Mouse (Mus musculus): Measurements from ENCODE around the gene Hoxc5. TPM values are rescaled to one million over a fixed set of nuclear protein-coding genes. Genes with fewer than 3 reads are reported as not detected.

Gene Hoxc5
- polyA plus RNA-seq, 1 experiment, result 0.53 TPM

DNA sequence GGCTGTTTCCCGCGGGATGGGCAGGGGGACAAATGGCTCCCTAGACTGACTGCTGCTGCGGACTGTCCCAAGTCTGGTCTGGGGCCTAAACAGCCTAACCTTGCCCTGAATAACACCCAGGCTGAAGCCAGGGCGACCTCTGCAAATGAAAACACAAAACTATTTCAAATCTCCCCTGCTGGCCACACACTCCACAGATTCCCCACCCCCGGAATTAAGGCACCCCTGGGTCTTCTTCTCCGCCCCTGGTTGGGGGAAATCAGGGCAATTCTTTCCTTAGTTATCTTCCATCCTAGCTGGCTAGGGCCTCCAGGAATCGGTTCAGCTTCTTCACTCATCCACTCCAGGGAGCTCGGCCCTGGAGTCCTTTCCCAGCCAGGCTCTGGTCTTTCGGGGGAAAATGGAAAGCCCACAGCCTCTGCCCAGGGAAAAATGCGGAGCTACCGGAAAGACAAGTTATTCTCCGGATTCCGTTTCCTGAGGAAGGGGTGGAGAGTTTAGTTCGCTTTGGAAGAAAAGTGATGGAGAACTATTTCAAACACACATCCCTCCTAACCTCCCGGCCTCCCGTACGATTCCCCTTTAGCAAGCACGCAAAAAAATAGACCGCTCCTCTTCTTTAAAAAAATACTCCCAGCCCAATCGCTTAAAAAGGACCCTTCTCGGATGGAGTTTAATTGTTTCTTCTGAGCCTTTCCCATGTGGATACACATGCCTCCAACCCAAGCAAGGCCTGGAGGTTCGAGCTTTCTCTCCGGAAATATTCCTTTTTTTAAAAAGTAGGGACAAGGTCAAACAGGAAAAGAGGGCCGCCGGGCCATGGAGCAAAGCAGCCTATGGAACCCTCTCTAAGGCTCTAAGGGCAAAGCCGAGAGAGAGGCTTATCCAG lies 2.0 kb upstream of the Hoxc5 start:
- Histone ChIP-seq H3K4me1 (ENCODE audit: control insufficient read depth, insufficient read depth, low read length) (peaks cover 11% of the 10 kb centered on the region), H3K4me3 (ENCODE audit: control insufficient read depth, low read depth, low read length) (no peak overlapping the region), H3K27me3 (ENCODE audit: control insufficient read depth, insufficient read depth, low read length) (peaks cover 14% of the 10 kb centered on the region), H3K36me3 (ENCODE audit: control insufficient read depth, insufficient read depth, low read length) (no peaks in the 10 kb centered on the region), H3K27ac (ENCODE audit: control insufficient read depth, insufficient read depth, low read depth, low read length) (no peak overlapping the region)
- TF ChIP-seq CTCF (IDR thresholded peaks at IDR 0.05; ENCODE audit: control insufficient read depth, insufficient read depth, insufficient replicate concordance, low read depth, low read length), result no peak
- no peak for TF ChIP-seq POLR2A (IDR thresholded peaks at IDR 0.05; ENCODE audit: control insufficient read depth, low read depth, low read length)

DNA sequence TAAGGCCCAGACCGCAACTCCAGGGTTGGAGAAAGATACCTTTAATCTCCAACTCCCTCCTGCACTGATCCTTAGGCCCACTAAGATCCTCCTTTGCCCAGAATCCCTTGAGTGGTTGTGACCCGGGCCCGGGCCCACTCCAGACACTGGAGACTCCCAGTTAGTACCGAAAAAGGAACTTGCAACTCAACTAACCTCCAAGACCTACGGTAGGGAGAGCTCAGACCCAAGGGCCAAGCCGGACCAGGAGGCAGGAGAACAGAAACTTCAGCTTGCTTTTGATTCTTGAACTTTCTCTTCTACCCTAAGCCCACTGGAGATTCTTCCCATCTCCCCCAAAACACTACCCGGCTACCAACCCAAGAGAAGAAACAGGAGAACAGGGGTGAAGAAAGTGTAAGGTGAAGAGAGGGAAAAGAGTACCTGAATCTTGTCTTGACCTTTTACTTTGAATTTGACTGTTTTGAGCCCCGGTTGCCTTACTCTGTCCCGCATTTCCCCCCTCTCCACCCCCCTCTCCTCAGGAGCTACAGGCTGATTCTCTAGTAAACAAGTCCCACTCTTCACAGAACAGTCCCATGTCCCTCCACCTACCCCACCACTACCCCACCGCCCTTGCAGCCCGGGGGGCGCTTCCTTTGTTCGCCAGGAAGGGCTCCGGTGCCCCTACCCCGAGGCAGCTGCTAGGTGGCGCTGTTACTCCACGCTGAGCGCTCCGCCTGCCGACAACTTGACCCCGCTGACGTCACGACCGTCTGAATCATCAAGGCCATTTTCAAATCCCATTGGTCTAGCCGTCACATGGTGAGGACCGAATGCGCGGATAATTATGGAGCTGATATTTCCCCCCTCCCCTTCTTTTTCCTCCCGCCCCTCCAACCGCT lies 1.1 kb upstream of the Hoxc5 start:
- Histone ChIP-seq H3K4me1 (ENCODE audit: control insufficient read depth, insufficient read depth, low read length) (peaks cover 9% of the 10 kb centered on the region), H3K27me3 (ENCODE audit: control insufficient read depth, insufficient read depth, low read length) (peaks cover 11% of the 10 kb centered on the region), H3K4me3 (ENCODE audit: control insufficient read depth, low read depth, low read length) (no peak overlapping the region), H3K27ac (ENCODE audit: control insufficient read depth, insufficient read depth, low read depth, low read length) (0 out of 2 replicates have a peak overlapping the region, but pooled peaks have one; percentile 22), H3K36me3 (ENCODE audit: control insufficient read depth, insufficient read depth, low read length) (no peaks in the 10 kb centered on the region)
- TF ChIP-seq POLR2A (IDR thresholded peaks at IDR 0.05; ENCODE audit: control insufficient read depth, low read depth, low read length) (no peak), CTCF (IDR thresholded peaks at IDR 0.05; ENCODE audit: control insufficient read depth, insufficient read depth, insufficient replicate concordance, low read depth, low read length) (peak; percentile 93; the same call in 1 of the 2 replicates)

DNA sequence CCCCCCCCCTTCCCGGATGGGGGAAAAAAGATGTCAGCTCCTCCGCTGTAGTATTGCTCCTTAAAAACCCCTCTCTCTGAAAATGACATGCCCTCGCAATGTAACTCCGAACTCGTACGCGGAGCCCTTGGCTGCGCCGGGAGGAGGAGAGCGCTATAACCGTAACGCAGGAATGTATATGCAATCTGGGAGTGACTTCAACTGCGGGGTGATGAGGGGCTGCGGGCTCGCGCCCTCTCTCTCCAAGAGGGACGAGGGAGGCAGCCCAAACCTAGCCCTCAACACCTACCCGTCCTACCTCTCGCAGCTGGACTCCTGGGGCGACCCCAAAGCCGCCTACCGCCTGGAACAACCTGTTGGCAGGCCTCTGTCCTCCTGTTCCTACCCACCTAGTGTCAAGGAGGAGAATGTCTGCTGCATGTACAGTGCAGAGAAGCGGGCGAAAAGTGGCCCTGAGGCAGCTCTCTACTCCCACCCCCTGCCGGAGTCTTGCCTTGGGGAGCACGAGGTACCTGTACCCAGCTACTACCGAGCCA lies 399 bp upstream of the Hoxc5 start, which contains the start of gene Hoxc10:
Gene Hoxc10 (plus strand): TSS at position 21 of the 536 bp plus-strand sequence.
- TF ChIP-seq CTCF (IDR thresholded peaks at IDR 0.05; ENCODE audit: control insufficient read depth, insufficient read depth, insufficient replicate concordance, low read depth, low read length) (no peak), POLR2A (IDR thresholded peaks at IDR 0.05; ENCODE audit: control insufficient read depth, low read depth, low read length) (no peak)
- peak within 1 kb of the TSS; percentile 41 for H3K4me3 ChIP-seq (ENCODE audit: control insufficient read depth, low read depth, low read length)
- H3K27me3 ChIP-seq (ENCODE audit: control insufficient read depth, insufficient read depth, low read length), result peaks cover 11% of the 10 kb centered on the region
- 0 out of 2 replicates have a peak within 1 kb of the TSS, but pooled peaks have one; percentile 22 for H3K27ac ChIP-seq (ENCODE audit: control insufficient read depth, insufficient read depth, low read depth, low read length)
- H3K36me3 ChIP-seq (ENCODE audit: control insufficient read depth, insufficient read depth, low read length), result no peaks in the 10 kb centered on the region
- H3K4me1 ChIP-seq (ENCODE audit: control insufficient read depth, insufficient read depth, low read length), result peaks cover 9% of the 10 kb centered on the region

DNA sequence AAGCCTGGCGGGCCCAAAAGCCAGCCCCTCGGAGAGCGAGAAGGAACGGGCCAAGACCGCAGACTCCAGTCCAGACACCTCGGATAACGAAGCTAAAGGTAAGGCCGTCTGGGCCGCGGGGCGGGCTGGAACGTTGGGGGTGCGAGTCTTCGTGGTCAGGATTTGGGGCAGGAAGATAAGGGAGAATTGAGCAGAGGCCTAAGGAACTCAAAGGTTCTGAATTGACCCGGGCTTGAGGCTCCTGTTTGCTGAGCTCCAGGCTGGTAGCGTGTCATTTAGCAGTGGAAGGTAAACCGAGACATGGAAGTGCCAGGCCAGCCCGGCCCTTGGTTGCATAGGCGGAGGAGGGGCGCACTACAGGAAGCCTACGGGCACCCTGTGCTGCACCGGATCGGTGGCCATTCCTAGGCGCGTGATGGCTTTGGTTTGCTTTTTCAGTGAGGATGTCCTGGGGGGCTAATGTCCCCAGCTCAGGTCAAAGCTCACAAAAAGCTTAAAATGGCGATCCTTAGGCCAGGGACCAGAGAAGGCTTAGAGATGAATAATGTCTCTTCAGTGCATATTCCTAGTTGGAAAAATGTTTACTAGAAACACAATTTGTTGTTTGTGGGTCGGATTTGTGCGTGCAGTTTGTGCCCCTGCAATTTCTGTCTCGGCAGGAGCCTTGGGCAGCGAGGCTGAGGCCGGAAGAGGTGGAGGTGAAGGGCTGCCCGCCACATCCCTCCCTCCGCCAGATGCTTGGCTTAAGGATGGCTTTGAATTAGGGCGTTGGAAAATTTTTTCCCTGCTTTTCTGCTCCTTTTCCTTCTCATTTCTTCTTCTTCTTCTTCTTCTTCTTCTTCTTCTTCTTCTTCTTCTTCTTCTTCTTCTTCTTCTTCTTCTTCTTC lies 511 bp downstream of the Hoxc5 start:
- peaks cover 11% of the 10 kb centered on the region for H3K27me3 ChIP-seq (ENCODE audit: control insufficient read depth, insufficient read depth, low read length)
- H3K36me3 ChIP-seq (ENCODE audit: control insufficient read depth, insufficient read depth, low read length), result no peaks in the 10 kb centered on the region
- no peak overlapping the region for H3K27ac ChIP-seq (ENCODE audit: control insufficient read depth, insufficient read depth, low read depth, low read length)
- no peak overlapping the region; the same call in 1 of the 2 replicates for H3K4me3 ChIP-seq (ENCODE audit: control insufficient read depth, low read depth, low read length)
- TF ChIP-seq CTCF (IDR thresholded peaks at IDR 0.05; ENCODE audit: control insufficient read depth, insufficient read depth, insufficient replicate concordance, low read depth, low read length) (no peak), POLR2A (IDR thresholded peaks at IDR 0.05; ENCODE audit: control insufficient read depth, low read depth, low read length) (no peak)
- peaks cover 9% of the 10 kb centered on the region for H3K4me1 ChIP-seq (ENCODE audit: control insufficient read depth, insufficient read depth, low read length)

DNA sequence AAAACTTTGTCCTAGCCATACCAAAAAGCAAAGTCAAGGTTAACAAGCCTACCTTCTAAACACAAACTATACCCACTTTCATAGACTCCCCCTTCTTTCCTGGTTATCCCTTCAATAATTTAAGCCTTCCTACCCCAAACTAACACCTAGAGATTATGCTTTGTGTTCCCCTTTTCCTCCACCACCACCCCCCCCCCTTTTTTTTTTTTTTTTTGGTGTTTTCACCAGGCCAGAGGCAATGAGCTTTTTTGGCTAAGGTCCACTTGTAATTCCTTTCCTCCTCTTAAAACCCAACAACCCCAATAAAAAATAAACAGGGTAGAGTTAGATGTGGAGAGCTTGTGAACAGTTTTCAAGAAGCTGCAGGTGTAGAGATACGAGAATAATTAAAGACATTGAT lies 2.1 kb downstream of the Hoxc5 start:
- Histone ChIP-seq H3K36me3 (ENCODE audit: control insufficient read depth, insufficient read depth, low read length) (no peaks in the 10 kb centered on the region), H3K4me3 (ENCODE audit: control insufficient read depth, low read depth, low read length) (no peak overlapping the region), H3K4me1 (ENCODE audit: control insufficient read depth, insufficient read depth, low read length) (peaks cover 9% of the 10 kb centered on the region), H3K27ac (ENCODE audit: control insufficient read depth, insufficient read depth, low read depth, low read length) (no peak overlapping the region), H3K27me3 (ENCODE audit: control insufficient read depth, insufficient read depth, low read length) (peaks cover 5% of the 10 kb centered on the region)
- no peak for TF ChIP-seq POLR2A (IDR thresholded peaks at IDR 0.05; ENCODE audit: control insufficient read depth, low read depth, low read length)
- no peak for TF ChIP-seq CTCF (IDR thresholded peaks at IDR 0.05; ENCODE audit: control insufficient read depth, insufficient read depth, insufficient replicate concordance, low read depth, low read length)

DNA sequence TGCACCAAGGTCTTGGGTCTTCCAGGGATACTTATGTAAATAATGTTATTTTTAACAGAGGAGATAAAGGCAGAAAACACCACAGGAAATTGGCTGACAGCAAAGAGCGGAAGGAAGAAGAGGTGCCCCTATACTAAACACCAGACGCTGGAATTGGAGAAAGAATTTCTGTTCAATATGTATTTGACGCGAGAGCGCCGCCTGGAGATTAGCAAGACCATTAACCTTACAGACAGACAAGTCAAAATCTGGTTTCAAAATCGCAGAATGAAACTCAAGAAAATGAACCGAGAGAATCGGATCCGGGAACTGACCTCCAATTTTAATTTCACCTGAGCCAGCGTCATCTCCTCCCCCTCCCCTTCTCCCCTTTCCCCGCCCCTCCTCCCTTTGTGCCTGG lies 3.5 kb downstream of the Hoxc5 start:
- peaks cover 4% of the 10 kb centered on the region for H3K27me3 ChIP-seq (ENCODE audit: control insufficient read depth, insufficient read depth, low read length)
- no peak overlapping the region for H3K27ac ChIP-seq (ENCODE audit: control insufficient read depth, insufficient read depth, low read depth, low read length)
- no peaks in the 10 kb centered on the region for H3K36me3 ChIP-seq (ENCODE audit: control insufficient read depth, insufficient read depth, low read length)
- no peak overlapping the region for H3K4me3 ChIP-seq (ENCODE audit: control insufficient read depth, low read depth, low read length)
- TF ChIP-seq CTCF (IDR thresholded peaks at IDR 0.05; ENCODE audit: control insufficient read depth, insufficient read depth, insufficient replicate concordance, low read depth, low read length) (no peak), POLR2A (IDR thresholded peaks at IDR 0.05; ENCODE audit: control insufficient read depth, low read depth, low read length) (no peak)
- H3K4me1 ChIP-seq (ENCODE audit: control insufficient read depth, insufficient read depth, low read length), result peaks cover 9% of the 10 kb centered on the region

Data from testis, adult 2 months (tissue).